Mouse (Mus musculus): ENCODE results near the gene Rnh1. TPM values are rescaled to one million over a fixed set of nuclear protein-coding genes. Genes with fewer than 3 reads are reported as not detected.

The Rnh1 gene
- total and polyA plus RNA-seq, 3 experiments: 84.7 to 133 (median 95.5) TPM

Other genes with a start within 250 kb of the Rnh1 start
Only the 20 nearest of the 27 such genes appear.
- 0.25 TPM in 1 of 2 replicates, not detected in the other for gene Ifitm3, start 162.1 kb downstream of the Rnh1 start, total RNA-seq (2012; rRNA removed)
- not detected in 2 replicates for gene Ifitm3, start 162.1 kb downstream of the Rnh1 start, total RNA-seq (2014; rRNA removed)
- not detected in 2 replicates for gene Ifitm3, start 162.1 kb downstream of the Rnh1 start, polyA plus RNA-seq (2012; ENCODE audit: insufficient read length, low read depth)
- gene Ifitm6, start 154.9 kb downstream of the Rnh1 start, total RNA-seq (2012; rRNA removed): not detected in 2 replicates
- not detected in 2 replicates for gene Ifitm6, start 154.9 kb downstream of the Rnh1 start, total RNA-seq (2014; rRNA removed)
- gene Ifitm6, start 154.9 kb downstream of the Rnh1 start, polyA plus RNA-seq (2012; ENCODE audit: insufficient read length, low read depth): not detected in 2 replicates
- not detected in 2 replicates for gene Gm17387, start 143.7 kb downstream of the Rnh1 start, total RNA-seq (2012; rRNA removed)
- gene Gm17387, start 143.7 kb downstream of the Rnh1 start, total RNA-seq (2014; rRNA removed): not detected in 2 replicates
- not detected in 2 replicates for gene Gm17387, start 143.7 kb downstream of the Rnh1 start, polyA plus RNA-seq (2012; ENCODE audit: insufficient read length, low read depth)
- gene B4galnt4, start 111.8 kb downstream of the Rnh1 start, total RNA-seq (2012; rRNA removed): 11.2 and 13.1 TPM in 2 replicates
- 0.70 and 0.91 TPM in 2 replicates for gene B4galnt4, start 111.8 kb downstream of the Rnh1 start, total RNA-seq (2014; rRNA removed)
- gene B4galnt4, start 111.8 kb downstream of the Rnh1 start, polyA plus RNA-seq (2012; ENCODE audit: insufficient read length, low read depth): 2.9 TPM in 2 replicates
- 52.8 and 63.1 TPM in 2 replicates for gene Pkp3, start 94.6 kb downstream of the Rnh1 start, total RNA-seq (2012; rRNA removed)
- gene Pkp3, start 94.6 kb downstream of the Rnh1 start, total RNA-seq (2014; rRNA removed): 23.9 and 25.3 TPM in 2 replicates
- 37.8 and 38.0 TPM in 2 replicates for gene Pkp3, start 94.6 kb downstream of the Rnh1 start, polyA plus RNA-seq (2012; ENCODE audit: insufficient read length, low read depth)
- 12.9 and 19.2 TPM in 2 replicates for gene Sigirr, start 72.3 kb downstream of the Rnh1 start, total RNA-seq (2012; rRNA removed)
- gene Sigirr, start 72.3 kb downstream of the Rnh1 start, total RNA-seq (2014; rRNA removed): 13.2 and 15.6 TPM in 2 replicates
- gene Sigirr, start 72.3 kb downstream of the Rnh1 start, polyA plus RNA-seq (2012; ENCODE audit: insufficient read length, low read depth): 15.2 and 16.1 TPM in 2 replicates
- gene Ano9, start 55.1 kb downstream of the Rnh1 start, total RNA-seq (2012; rRNA removed): 0.04 TPM in 2 replicates
- not detected in 2 replicates for gene Ano9, start 55.1 kb downstream of the Rnh1 start, total RNA-seq (2014; rRNA removed)
- gene Ano9, start 55.1 kb downstream of the Rnh1 start, polyA plus RNA-seq (2012; ENCODE audit: insufficient read length, low read depth): not detected in 2 replicates
- gene Ptdss2, start 50.5 kb downstream of the Rnh1 start, total RNA-seq (2012; rRNA removed): 10.6 and 12.0 TPM in 2 replicates
- gene Ptdss2, start 50.5 kb downstream of the Rnh1 start, total RNA-seq (2014; rRNA removed): 2.5 and 2.9 TPM in 2 replicates
- gene Ptdss2, start 50.5 kb downstream of the Rnh1 start, polyA plus RNA-seq (2012; ENCODE audit: insufficient read length, low read depth): 22.9 and 33.5 TPM in 2 replicates
- 82.0 and 106 TPM in 2 replicates for gene Hras, start 21.1 kb upstream of the Rnh1 start, total RNA-seq (2012; rRNA removed)
- 43.6 and 48.9 TPM in 2 replicates for gene Hras, start 21.1 kb upstream of the Rnh1 start, total RNA-seq (2014; rRNA removed)
- 71.3 and 86.3 TPM in 2 replicates for gene Hras, start 21.1 kb upstream of the Rnh1 start, polyA plus RNA-seq (2012; ENCODE audit: insufficient read length, low read depth)
- gene Lrrc56, start 21.3 kb upstream of the Rnh1 start, total RNA-seq (2012; rRNA removed): 0.92 and 0.93 TPM in 2 replicates
- 0.46 and 0.89 TPM in 2 replicates for gene Lrrc56, start 21.3 kb upstream of the Rnh1 start, total RNA-seq (2014; rRNA removed)
- gene Lrrc56, start 21.3 kb upstream of the Rnh1 start, polyA plus RNA-seq (2012; ENCODE audit: insufficient read length, low read depth): 1.0 and 1.4 TPM in 2 replicates
- 0.50 and 1.1 TPM in 2 replicates for gene Lmntd2, start 41.2 kb upstream of the Rnh1 start, total RNA-seq (2012; rRNA removed)
- gene Lmntd2, start 41.2 kb upstream of the Rnh1 start, total RNA-seq (2014; rRNA removed): 0.55 and 0.97 TPM in 2 replicates
- 0.85 and 0.89 TPM in 2 replicates for gene Lmntd2, start 41.2 kb upstream of the Rnh1 start, polyA plus RNA-seq (2012; ENCODE audit: insufficient read length, low read depth)
- 9.4 and 11.6 TPM in 2 replicates for gene Rassf7, start 43.0 kb upstream of the Rnh1 start, total RNA-seq (2012; rRNA removed)
- 6.7 and 8.1 TPM in 2 replicates for gene Rassf7, start 43.0 kb upstream of the Rnh1 start, total RNA-seq (2014; rRNA removed)
- gene Rassf7, start 43.0 kb upstream of the Rnh1 start, polyA plus RNA-seq (2012; ENCODE audit: insufficient read length, low read depth): 4.1 and 4.6 TPM in 2 replicates
- 51.7 and 52.5 TPM in 2 replicates for gene Phrf1, start 55.9 kb upstream of the Rnh1 start, total RNA-seq (2012; rRNA removed)
- gene Phrf1, start 55.9 kb upstream of the Rnh1 start, total RNA-seq (2014; rRNA removed): 21.8 and 22.4 TPM in 2 replicates
- gene Phrf1, start 55.9 kb upstream of the Rnh1 start, polyA plus RNA-seq (2012; ENCODE audit: insufficient read length, low read depth): 59.2 and 67.0 TPM in 2 replicates
- gene Irf7, start 93.6 kb upstream of the Rnh1 start, total RNA-seq (2012; rRNA removed): 11.2 and 26.2 TPM in 2 replicates
- 10.1 and 10.5 TPM in 2 replicates for gene Irf7, start 93.6 kb upstream of the Rnh1 start, total RNA-seq (2014; rRNA removed)
- gene Irf7, start 93.6 kb upstream of the Rnh1 start, polyA plus RNA-seq (2012; ENCODE audit: insufficient read length, low read depth): 6.5 and 7.7 TPM in 2 replicates
- 1.0 and 1.9 TPM in 2 replicates for gene Cdhr5, start 103.9 kb upstream of the Rnh1 start, total RNA-seq (2012; rRNA removed)
- 0.31 and 0.35 TPM in 2 replicates for gene Cdhr5, start 103.9 kb upstream of the Rnh1 start, total RNA-seq (2014; rRNA removed)
- 3.3 and 3.9 TPM in 2 replicates for gene Cdhr5, start 103.9 kb upstream of the Rnh1 start, polyA plus RNA-seq (2012; ENCODE audit: insufficient read length, low read depth)
- gene Sct, start 106.3 kb upstream of the Rnh1 start, total RNA-seq (2012; rRNA removed): not detected in 2 replicates
- gene Sct, start 106.3 kb upstream of the Rnh1 start, total RNA-seq (2014; rRNA removed): not detected in 2 replicates
- 0.49 TPM in 1 of 2 replicates, not detected in the other for gene Sct, start 106.3 kb upstream of the Rnh1 start, polyA plus RNA-seq (2012; ENCODE audit: insufficient read length, low read depth)
- not detected in 2 replicates for gene Drd4, start 119.1 kb upstream of the Rnh1 start, total RNA-seq (2012; rRNA removed)
- not detected in 2 replicates for gene Drd4, start 119.1 kb upstream of the Rnh1 start, total RNA-seq (2014; rRNA removed)
- gene Drd4, start 119.1 kb upstream of the Rnh1 start, polyA plus RNA-seq (2012; ENCODE audit: insufficient read length, low read depth): not detected in 2 replicates
- 10.0 and 10.7 TPM in 2 replicates for gene Deaf1, start 154.8 kb upstream of the Rnh1 start, total RNA-seq (2012; rRNA removed)
- gene Deaf1, start 154.8 kb upstream of the Rnh1 start, total RNA-seq (2014; rRNA removed): 3.5 and 5.7 TPM in 2 replicates
- 31.6 and 37.7 TPM in 2 replicates for gene Deaf1, start 154.8 kb upstream of the Rnh1 start, polyA plus RNA-seq (2012; ENCODE audit: insufficient read length, low read depth)
- 7.4 and 8.5 TPM in 2 replicates for gene Tmem80, start 154.9 kb upstream of the Rnh1 start, total RNA-seq (2012; rRNA removed)
- 6.4 and 8.3 TPM in 2 replicates for gene Tmem80, start 154.9 kb upstream of the Rnh1 start, total RNA-seq (2014; rRNA removed)
- 8.2 and 9.9 TPM in 2 replicates for gene Tmem80, start 154.9 kb upstream of the Rnh1 start, polyA plus RNA-seq (2012; ENCODE audit: insufficient read length, low read depth)
- gene Eps8l2, start 166.0 kb upstream of the Rnh1 start, total RNA-seq (2012; rRNA removed): 0.50 and 1.1 TPM in 2 replicates
- gene Eps8l2, start 166.0 kb upstream of the Rnh1 start, total RNA-seq (2014; rRNA removed): not detected in 2 replicates
- gene Eps8l2, start 166.0 kb upstream of the Rnh1 start, polyA plus RNA-seq (2012; ENCODE audit: insufficient read length, low read depth): 0.51 and 0.91 TPM in 2 replicates

Measured in CH12.LX (cell line).